Mouse (Mus musculus) T-helper 2 cell (primary cell): Measurements from ENCODE around the gene Abhd10.

Experiments used
- in situ Hi-C: fragments of 300-600 bp; cut with MboI, MseI; formaldehyde crosslinking; loops from one replicate; pipeline ENCODE4 v1.15.1; 2025; ENCODE audit warnings: high pct_unique_total_duplicates

The Abhd10 gene

GRCm38 (mm10) chr16:45736724-45737123, 6.0 kb downstream of the Abhd10 start:
- in situ Hi-C loops: no loop called here

- in situ Hi-C loops: no loop called here
These were observed 13.6 kb downstream of the Abhd10 start for GRCm38 (mm10) chr16:45729163-45729562.

- in situ Hi-C loops: no loop called here
These were observed 18.0 kb downstream of the Abhd10 start for GRCm38 (mm10) chr16:45724742-45725102.

- in situ Hi-C loops: no loop called here
These were observed 18.6 kb downstream of the Abhd10 start, which contains the start of gene Tagln3 for GRCm38 (mm10) chr16:45724061-45724741. Gene Tagln3 (minus strand): TSS chr16:45724608.

GRCm38 (mm10) chr16:45723172-45723901, 19.4 kb downstream of the Abhd10 start:
- in situ Hi-C loops: no loop called here

- in situ Hi-C loops: no loop called here
These were observed 20.2 kb downstream of the Abhd10 start for GRCm38 (mm10) chr16:45722460-45722951.

- in situ Hi-C loops: no loop called here
These were observed 22.6 kb downstream of the Abhd10 start for GRCm38 (mm10) chr16:45720022-45720630.

- in situ Hi-C loops: no loop called here
These were observed 24.5 kb downstream of the Abhd10 start for GRCm38 (mm10) chr16:45718296-45718695.

GRCm38 (mm10) chr16:45714489-45715150, 28.1 kb downstream of the Abhd10 start:
- in situ Hi-C loops: no loop called here

- in situ Hi-C loops: no loop called here
These were observed 28.9 kb downstream of the Abhd10 start for GRCm38 (mm10) chr16:45713878-45714277.

GRCm38 (mm10) chr16:45713261-45713660, 29.5 kb downstream of the Abhd10 start:
- in situ Hi-C loops: no loop called here

GRCm38 (mm10) chr16:45711263-45711662, 31.5 kb downstream of the Abhd10 start:
- in situ Hi-C loops: no loop called here

- in situ Hi-C loops: no loop called here
These were observed 43.5 kb downstream of the Abhd10 start for GRCm38 (mm10) chr16:45699301-45699700.

- in situ Hi-C loops: no loop called here
These were observed 44.8 kb downstream of the Abhd10 start for GRCm38 (mm10) chr16:45697996-45698395.

GRCm38 (mm10) chr16:45695445-45696160, 47.2 kb downstream of the Abhd10 start:
- in situ Hi-C loops: no loop called here

- in situ Hi-C loops: no loop called here
These were observed 49.2 kb downstream of the Abhd10 start, which contains the start of gene Tmprss7 for GRCm38 (mm10) chr16:45693558-45693957. Gene Tmprss7 (minus strand): TSS chr16:45693658.

- in situ Hi-C loops: no loop called here
These were observed 49.9 kb downstream of the Abhd10 start for GRCm38 (mm10) chr16:45692851-45693250.

GRCm38 (mm10) chr16:45690178-45690577, 52.6 kb downstream of the Abhd10 start:
- in situ Hi-C loops: no loop called here

GRCm38 (mm10) chr16:45686833-45687232, 55.9 kb downstream of the Abhd10 start:
- in situ Hi-C loops: no loop called here

GRCm38 (mm10) chr16:45685295-45685694, 57.5 kb downstream of the Abhd10 start:
- in situ Hi-C loops: no loop called here

GRCm38 (mm10) chr16:45684815-45685214, 57.9 kb downstream of the Abhd10 start:
- in situ Hi-C loops: no loop called here
